Mouse (Mus musculus) lung, adult 18-20 months (tissue): Measurements from ENCODE around the gene Gm815.
A peak's percentile ranks its signal among the peaks of the same experiment; 100 is the strongest.

ENCODE experiments used
- DNase-seq, 2 experiments: peaks; one replicate each; pipeline ENCODE4 v3.0.0; 2022; ENCODE audit warnings: mixed read lengths in 2 of 2

Gene Gm815

DNA sequence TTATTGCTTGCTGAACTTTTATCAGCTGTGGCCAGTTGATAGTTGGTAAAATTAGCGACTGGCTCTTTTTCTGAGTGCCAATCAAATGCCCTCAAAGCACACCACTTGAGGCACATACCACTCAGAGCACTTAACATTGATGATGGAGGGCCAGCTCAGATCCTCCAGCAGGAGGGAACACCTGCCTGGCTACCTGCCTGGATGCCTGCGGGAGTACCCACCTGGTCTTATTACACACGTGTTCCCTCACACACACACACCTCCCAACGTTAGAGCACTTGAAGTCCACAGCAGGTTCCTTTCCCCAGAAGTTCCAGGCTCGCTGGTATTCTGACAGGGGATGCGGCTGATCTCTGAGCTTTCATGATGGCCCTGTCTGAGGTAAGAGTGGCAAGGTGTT lies at the start of gene Gm815:
Gene Gm815, plus strand, starts transcription at position 266 of the 400 bp plus-strand sequence.
- DNase-seq, result peak; percentile 34 to 56

DNA sequence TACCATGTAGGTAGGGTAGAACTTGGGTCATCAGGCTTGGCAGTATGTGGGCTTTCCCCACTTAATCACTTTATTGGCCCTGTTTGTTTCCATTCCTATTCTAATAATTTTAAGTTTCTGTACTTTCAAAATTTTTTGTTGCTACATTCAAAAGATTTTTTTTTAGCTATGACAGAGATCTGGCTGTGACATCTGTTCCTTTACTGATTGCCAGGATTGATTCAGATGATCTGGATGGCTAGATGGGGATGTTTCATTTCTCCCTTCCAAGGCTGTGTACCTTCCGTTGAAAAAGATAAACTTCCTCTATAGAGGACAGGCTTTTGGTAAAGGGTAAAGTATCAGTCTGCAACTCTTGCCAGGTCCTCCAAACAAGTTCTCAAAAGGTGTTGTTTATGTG lies 48.1 kb upstream of the Gm815 start:
- DNase-seq, result no peak

DNA sequence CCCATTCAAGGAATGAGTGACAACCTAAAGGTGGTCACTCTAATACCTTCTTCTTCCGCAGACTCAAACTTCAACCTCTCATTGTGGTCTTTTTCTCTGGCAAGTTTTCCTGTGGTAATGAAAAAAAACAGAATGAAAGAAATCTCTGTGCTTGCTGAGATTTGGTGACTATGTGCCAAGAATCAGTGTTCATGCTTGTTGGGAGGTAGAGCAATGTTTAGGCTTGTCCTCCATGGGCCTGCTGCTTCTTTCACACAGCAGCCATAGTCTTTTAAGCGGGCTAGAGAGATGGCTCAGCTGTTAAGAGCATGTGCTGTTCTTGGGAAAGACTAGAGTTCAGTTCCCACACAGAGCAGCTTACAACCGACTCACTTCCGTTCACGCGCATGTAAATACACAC lies 41.8 kb upstream of the Gm815 start:
- DNase-seq, result no peak

GRCm38 (mm10) chr19:26844813-26845212 lies 40.9 kb upstream of the Gm815 start:
- no peak for DNase-seq

- DNase-seq, result peak; percentile 68 to 70
Measured at GRCm38 (mm10) chr19:26845276-26846016, 40.2 kb upstream of the Gm815 start.

- DNase-seq, result no peak
Measured at GRCm38 (mm10) chr19:26846017-26846285, 39.7 kb upstream of the Gm815 start.

DNA sequence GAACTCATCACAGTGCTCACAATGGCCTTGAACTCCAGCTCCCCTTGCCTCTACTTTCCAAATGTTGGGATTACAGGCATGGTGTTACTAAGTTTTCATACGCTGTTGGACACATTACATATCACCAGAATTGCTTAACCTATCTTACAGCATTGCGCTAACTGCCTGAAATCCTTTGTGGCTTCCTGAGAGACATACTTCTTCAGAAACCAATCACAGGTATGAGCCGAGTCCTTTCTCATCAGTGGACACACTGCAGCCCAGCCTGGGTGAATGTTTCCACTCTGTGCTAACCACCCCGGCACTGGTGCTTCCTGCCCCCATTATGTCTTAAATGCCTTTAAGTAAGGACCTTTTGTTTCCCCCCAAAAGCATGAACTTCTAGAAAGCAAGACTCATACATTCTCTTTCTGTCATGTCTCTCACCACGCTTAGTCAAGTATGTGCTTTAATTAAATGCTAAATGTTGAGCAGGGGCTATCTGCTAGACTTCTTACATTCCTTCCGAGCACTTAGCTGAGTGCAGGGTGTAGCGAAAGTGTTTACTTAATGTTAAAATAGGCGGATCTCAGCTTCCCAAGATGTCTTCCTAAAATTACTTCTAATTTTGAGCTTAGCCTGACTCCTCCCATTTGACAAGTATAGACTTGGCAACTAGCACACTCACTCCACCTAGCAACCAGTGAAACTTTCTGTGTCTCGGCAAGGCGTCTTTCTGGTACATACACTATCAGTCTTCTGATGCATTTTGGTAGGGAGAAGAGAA lies 34.5 kb upstream of the Gm815 start:
- DNase-seq, result no peak

DNA sequence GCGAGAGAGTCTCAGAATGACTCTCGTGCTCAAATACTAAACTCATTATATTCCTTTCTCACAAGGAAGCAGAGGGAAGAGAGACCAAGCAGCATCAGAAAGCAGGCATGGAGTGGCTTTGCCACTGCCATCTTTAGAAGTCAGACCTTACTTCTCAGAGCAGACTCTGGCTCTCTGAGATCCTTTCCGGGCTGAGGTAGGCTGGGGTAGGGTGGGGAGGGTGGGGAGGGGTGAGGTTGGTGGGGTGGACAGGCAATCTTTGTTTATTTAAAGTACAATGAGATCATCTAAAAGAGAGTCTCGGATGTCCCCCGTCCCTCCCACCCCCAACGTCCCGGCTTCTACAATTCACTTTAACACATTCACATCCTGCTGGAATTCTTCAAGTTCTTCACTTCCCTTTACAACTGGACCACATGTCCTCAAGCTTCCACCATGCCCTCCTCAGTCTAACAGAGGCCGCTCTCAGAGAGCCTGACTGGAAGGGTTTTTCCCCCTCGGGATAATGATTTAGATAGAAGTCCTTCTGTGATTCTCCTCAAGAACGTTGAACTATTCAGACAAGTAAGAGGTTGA lies 33.3 kb upstream of the Gm815 start:
- no peak for DNase-seq

DNA sequence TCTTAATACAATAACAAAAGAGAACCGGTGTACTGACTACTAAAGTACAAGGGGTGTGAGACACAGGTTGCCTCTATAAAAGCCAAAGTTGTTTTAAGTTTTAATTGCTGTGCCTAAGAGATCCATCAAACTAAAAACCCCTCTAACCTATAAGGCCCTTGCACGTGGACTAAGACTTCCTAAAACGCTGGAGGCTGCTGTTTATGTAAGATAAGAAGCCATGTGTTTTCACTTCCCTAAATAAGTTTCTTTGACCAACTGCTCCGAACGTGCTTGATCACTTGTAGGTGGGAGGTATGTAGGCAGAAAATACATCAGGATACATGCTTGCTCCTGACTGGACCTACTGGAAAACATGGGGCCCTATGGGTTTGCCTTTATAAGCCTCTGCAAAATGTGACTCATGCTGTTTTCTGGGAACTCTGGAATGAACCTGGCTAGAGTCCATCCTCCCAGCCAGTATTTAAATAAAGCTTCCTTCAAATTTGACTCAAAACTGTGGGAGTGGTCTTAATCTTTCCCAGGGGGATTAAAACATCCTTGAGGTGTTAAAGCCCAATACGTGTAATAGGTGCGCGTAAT lies 31.9 kb upstream of the Gm815 start:
- DNase-seq, result no peak

GRCm38 (mm10) chr19:26854661-26855060 lies 31.0 kb upstream of the Gm815 start:
- no peak for DNase-seq

GRCm38 (mm10) chr19:26855152-26855551 lies 30.5 kb upstream of the Gm815 start:
- DNase-seq, result no peak

DNA sequence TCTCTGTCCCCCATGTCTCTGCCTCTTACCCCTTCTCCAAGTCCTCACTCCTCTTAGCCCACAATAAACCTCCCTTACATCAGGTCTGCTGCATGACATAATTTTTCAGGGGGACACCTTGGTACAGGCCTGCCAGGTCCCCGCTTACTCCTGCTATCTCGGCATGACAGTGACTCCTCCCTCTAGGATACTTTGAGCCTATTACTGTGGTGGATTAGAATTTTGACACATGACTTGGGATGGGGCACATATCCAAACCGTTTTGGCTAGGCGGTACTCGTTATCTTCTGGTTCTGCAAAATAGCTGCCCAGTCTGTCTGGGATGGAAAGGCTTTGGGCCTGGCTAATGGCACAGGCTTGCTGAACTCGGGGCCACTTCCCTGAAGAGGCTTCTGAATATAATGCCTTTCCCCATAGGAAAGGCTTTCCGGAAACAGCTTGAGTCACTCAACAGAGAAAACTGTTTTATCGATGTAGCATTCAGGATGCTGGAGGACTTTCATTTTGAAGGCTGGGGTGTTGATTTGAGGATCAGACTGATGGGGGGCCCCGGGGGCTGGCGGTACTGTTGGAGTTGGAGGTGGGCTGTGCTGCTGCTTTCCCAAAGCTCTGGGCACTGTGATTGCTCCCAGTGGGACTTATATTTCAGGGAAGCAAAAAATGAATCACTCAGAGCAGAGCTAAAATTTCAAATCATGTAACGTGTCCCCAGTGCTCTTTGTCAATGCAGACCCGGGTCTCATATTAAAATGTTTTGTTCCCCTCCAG lies 27.1 kb upstream of the Gm815 start:
- DNase-seq, result no peak

DNA sequence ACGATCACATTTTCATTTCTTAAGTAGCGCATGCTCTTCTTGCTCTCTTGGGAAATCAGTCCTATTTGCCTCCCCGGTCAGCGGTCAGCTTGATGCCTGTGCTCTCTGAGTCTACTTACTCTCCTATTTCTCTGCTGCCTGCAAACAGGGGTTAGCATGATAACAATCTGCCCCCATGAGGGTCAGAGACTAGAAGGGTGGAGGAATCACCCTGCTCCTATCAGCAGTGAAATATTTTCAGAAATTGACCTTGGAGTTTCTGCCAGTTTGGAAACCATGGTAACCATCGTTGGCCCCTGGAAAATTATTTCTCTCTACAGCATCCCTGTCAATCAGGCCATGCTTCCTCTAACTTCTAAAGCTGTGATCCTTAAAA lies 26.5 kb upstream of the Gm815 start:
- DNase-seq, result no peak

DNA sequence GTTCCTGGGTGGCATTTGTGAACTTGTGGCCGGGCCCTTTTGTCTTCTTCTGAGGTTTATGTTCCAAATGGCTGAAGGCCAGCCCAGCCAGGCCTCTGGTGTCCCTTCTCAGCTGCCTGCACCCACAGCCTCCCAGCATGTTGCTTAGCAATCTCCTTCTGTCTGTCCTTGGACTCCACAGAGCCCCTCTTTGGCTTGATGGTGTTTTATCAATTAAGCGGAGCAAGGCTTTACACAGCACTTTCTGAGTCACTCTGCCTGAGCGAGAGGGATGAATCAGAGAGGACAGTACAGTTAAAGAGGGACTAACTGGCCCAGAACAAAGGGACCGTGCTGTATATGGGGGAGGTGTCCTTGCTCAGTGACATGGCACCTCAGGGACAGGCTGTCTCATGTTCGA lies 22.0 kb upstream of the Gm815 start:
- DNase-seq, result no peak

- DNase-seq, result no peak
Measured at GRCm38 (mm10) chr19:26864975-26865690, 20.5 kb upstream of the Gm815 start.

DNA sequence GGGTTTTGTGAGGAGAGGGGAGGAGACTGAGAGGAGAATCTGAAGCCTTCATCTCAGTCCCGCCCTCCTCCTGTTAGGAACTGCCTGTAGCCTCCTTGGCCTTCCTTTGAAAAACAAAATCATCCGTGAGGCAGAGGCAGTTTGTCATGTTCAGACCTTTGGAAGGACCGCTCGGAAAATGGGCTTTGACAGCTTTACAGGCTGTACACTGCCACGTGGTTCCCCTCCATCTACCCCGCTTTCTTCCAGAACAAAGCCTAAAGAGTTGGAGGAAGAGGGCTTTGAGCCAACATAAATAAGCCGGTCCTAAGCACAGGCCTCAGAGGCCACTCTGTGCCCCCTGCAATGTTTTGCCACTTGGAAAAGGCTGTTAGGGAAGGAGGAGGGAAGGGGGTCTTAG lies 19.9 kb upstream of the Gm815 start:
- no peak for DNase-seq

- DNase-seq, result no peak
Measured at GRCm38 (mm10) chr19:26869591-26869990, 16.1 kb upstream of the Gm815 start.

GRCm38 (mm10) chr19:26870280-26870679 lies 15.4 kb upstream of the Gm815 start:
- no peak for DNase-seq

GRCm38 (mm10) chr19:26871096-26871495 lies 14.6 kb upstream of the Gm815 start:
- DNase-seq, result no peak

GRCm38 (mm10) chr19:26872886-26873285 lies 12.8 kb upstream of the Gm815 start:
- DNase-seq, result no peak

DNA sequence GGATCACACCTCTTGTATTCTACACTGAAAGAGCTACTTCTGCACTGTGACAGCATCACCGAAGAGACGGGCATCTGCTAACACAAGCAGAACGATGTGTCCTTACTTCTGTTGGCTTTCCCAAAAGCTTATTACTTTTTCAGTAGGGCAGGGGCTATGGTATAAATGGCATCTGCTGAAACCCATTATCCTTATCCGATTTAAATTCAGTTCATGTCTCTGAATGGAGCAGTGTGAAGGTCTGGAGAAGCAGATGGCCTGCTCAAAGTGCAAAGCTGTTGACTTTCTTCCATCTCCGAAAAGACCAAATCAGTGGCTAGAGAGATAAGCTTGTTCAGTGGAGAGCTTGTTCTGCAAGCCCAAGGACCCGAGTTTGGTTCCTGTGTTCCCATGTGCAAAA lies 10.1 kb upstream of the Gm815 start:
- DNase-seq, result no peak

GRCm38 (mm10) chr19:26877180-26877775 lies 8.4 kb upstream of the Gm815 start:
- no peak for DNase-seq
